Mouse (Mus musculus) bone marrow, adult 2 months (tissue): ENCODE measurements around the gene 2900092C05Rik.

Source experiments
- CTCF ChIP-seq: fragments of 200-500 bp; IDR thresholded peaks from 2 replicates; pipeline ENCODE4 v1.5.1; 2011; ENCODE audit warnings: low read length, control low read depth; ENCODE audit not compliant: control insufficient read depth, insufficient read depth
- POLR2A ChIP-seq: fragments of 200-500 bp; IDR thresholded peaks from 2 replicates; pipeline ENCODE4 v1.6.1; 2011; ENCODE audit warnings: low read depth, mild to moderate bottlenecking, control low read depth, low read length, borderline replicate concordance; ENCODE audit not compliant: control insufficient read depth

- TF ChIP-seq POLR2A (no peak), CTCF (no peak)
Measured at GRCm38 (mm10) chr7:12479009-12479346, 33.3 kb upstream of the 2900092C05Rik start.
